Mouse (Mus musculus) natural killer cell, adult 2 months (primary cell): ENCODE data around the gene Gli3.

Source experiments
- DNase-seq, 2 experiments: peaks; one replicate each; pipeline ENCODE4 v3.0.0; 2022; ENCODE audit warnings: low spot score in 2 of 2

Gene Gli3

GRCm38 (mm10) chr13:15660502-15660901 is 197.5 kb downstream of the Gli3 start:
- no peak for DNase-seq

- DNase-seq = no peak
Observed at GRCm38 (mm10) chr13:15662375-15662774, 199.3 kb downstream of the Gli3 start.

- no peak for DNase-seq
Observed at GRCm38 (mm10) chr13:15664580-15665201, 201.7 kb downstream of the Gli3 start.

GRCm38 (mm10) chr13:15665514-15665913 is 202.5 kb downstream of the Gli3 start:
- DNase-seq = no peak

- no peak for DNase-seq
Observed at GRCm38 (mm10) chr13:15670144-15670961, 207.3 kb downstream of the Gli3 start.

GRCm38 (mm10) chr13:15670962-15671313 is 207.9 kb downstream of the Gli3 start:
- no peak for DNase-seq

GRCm38 (mm10) chr13:15675480-15675879 is 212.4 kb downstream of the Gli3 start:
- DNase-seq = no peak

GRCm38 (mm10) chr13:15677106-15677760 is 214.2 kb downstream of the Gli3 start:
- DNase-seq = no peak

- DNase-seq = no peak
Observed at GRCm38 (mm10) chr13:15681530-15681929, 218.5 kb downstream of the Gli3 start.

- no peak for DNase-seq
Observed at GRCm38 (mm10) chr13:15683006-15683405, 220.0 kb downstream of the Gli3 start.

GRCm38 (mm10) chr13:15688074-15688825 is 225.2 kb downstream of the Gli3 start:
- no peak for DNase-seq

- DNase-seq = no peak
Observed at GRCm38 (mm10) chr13:15688826-15689501, 225.9 kb downstream of the Gli3 start.

GRCm38 (mm10) chr13:15691751-15692464 is 228.9 kb downstream of the Gli3 start:
- DNase-seq = no peak

- no peak for DNase-seq
Observed at GRCm38 (mm10) chr13:15692465-15692809, 229.4 kb downstream of the Gli3 start.

- DNase-seq = no peak
Observed at GRCm38 (mm10) chr13:15698284-15698683, 235.2 kb downstream of the Gli3 start.

GRCm38 (mm10) chr13:15699116-15699515 is 236.1 kb downstream of the Gli3 start:
- no peak for DNase-seq

- no peak for DNase-seq
Observed at GRCm38 (mm10) chr13:15704669-15705068, 241.6 kb downstream of the Gli3 start.

GRCm38 (mm10) chr13:15707481-15707881 is 244.4 kb downstream of the Gli3 start:
- DNase-seq = no peak

- DNase-seq = no peak
Observed at GRCm38 (mm10) chr13:15713486-15713885, 250.5 kb downstream of the Gli3 start.

GRCm38 (mm10) chr13:15714331-15714725 is 251.3 kb downstream of the Gli3 start:
- DNase-seq = no peak
